Mouse (Mus musculus): ENCODE measurements around the gene Il6ra.
A peak's percentile ranks its signal among the peaks of the same experiment; 100 is the strongest.

- TF ChIP-seq CTCF (IDR thresholded peaks at IDR 0.05; ENCODE audit: borderline replicate concordance, insufficient read depth, low read length) = no peak
- TF ChIP-seq POLR2A (IDR thresholded peaks at IDR 0.05; ENCODE audit: low read depth, low read length) = peak; percentile 71; the same call in 1 of the 2 replicates
Measured at GRCm38 (mm10) chr3:89962059-89962750, 49.2 kb upstream of the Il6ra start.
